Mouse (Mus musculus): Measurements from ENCODE around the gene Cela3b.
"Not testable (repeated sequence)": the region's sequence is repeated elsewhere in the genome, so short reads cannot be mapped to it uniquely, and the experiment has no call there.

Gene Cela3b

GRCm38 (mm10) chr4:137461981-137462690, 31.8 kb upstream of the Cela3b start:
- no peak for DNase-seq (ENCODE audit: low read depth)

DNA sequence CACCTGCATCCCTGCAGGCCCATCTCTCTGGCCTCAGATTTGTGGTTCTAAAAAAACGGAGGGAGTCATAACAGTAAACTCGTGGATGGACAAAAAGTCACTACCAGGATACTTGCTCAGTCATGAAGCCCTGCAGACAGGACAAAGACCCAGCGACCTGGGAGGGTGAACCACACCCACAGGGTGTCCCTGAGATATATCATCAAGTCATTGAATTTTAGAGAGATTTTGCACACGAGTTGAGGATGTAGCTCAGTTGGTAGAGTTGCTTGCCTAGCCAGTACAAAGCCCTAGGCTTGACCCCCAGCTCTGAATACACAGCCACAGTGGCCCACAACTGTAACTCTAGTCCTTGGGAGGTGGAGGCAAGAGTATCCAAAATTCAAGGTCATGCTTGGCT, 30.9 kb upstream of the Cela3b start:
- DNase-seq (ENCODE audit: low read depth) = no peak

DNA sequence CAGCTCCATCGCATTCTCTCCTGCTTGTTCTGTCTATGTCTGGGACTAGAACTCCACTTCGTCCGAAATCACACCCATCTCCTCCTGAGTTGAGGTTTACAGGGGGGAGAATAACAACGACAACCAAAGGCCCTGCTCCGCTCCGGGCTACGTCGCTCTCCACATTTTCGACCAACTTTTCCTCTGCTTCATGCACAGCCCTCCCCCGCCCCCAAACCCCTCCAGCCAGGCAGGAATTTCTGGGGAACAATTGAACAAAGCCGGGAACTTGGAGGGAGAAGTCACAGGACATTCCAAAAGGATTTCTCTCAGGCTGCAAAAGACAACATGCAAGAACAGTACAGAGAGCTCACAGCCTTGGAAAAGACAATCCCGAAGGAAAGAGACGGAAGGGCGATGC, 30.3 kb upstream of the Cela3b start:
- DNase-seq (ENCODE audit: low read depth) = no peak

- DNase-seq (ENCODE audit: low read depth) = no peak
These were observed 28.5 kb upstream of the Cela3b start for GRCm38 (mm10) chr4:137458861-137459260.

- no peak for DNase-seq (ENCODE audit: low read depth)
These were observed 28.0 kb upstream of the Cela3b start for GRCm38 (mm10) chr4:137458310-137458709.

- DNase-seq (ENCODE audit: low read depth) = no peak
These were observed 27.0 kb upstream of the Cela3b start for GRCm38 (mm10) chr4:137457292-137457691.

GRCm38 (mm10) chr4:137456581-137456980, 26.2 kb upstream of the Cela3b start:
- DNase-seq (ENCODE audit: low read depth) = no peak

GRCm38 (mm10) chr4:137454582-137454981, 24.2 kb upstream of the Cela3b start:
- DNase-seq (ENCODE audit: low read depth) = no peak

GRCm38 (mm10) chr4:137453234-137453767, 23.0 kb upstream of the Cela3b start, which contains the start of gene 1700013G24Rik:
Gene 1700013G24Rik, plus strand, starts transcription at chr4:137453284.
- no peak for DNase-seq (ENCODE audit: low read depth)

DNA sequence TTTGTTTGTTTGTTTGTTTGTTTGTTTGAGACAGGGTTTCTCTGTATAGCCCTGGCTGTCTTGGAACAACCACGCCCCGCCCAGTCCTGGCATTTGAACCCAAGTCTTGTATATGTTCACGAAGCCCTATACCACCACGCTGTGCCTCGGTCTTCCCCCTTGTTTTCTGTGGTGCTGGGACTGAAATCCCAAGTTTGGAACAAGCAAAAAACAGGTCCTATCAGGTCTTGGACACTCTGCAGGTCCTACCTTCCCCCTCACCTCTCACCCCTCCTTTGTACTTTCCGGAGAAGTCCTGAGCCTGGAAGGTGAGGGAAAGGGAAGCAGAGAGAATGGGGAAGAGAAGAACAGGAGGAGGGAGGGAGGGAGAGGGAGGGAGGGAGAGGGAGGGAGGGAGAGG, 21.9 kb upstream of the Cela3b start:
- no peak for DNase-seq (ENCODE audit: low read depth)

DNA sequence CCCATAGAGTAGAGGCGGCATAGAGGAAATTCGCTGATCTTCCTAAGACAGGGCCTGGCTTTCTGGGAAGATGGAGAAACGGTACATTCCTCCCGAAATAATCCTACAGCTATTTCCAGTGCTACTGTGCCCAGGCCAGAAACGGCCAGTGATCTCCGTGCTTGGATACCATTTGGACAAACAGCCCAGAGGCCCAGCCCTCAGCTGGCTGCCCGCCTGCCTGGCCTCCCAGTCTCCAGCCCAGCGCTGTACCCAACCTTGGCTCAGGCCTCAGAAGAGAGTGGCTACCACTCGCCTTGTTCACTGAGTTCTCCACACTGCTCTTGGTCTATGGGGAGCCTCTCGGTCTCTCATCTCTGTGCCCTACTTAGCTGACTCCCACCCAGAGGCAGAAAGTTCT, 19.4 kb upstream of the Cela3b start:
- no peak for DNase-seq (ENCODE audit: low read depth)

- DNase-seq (ENCODE audit: low read depth) = no peak
These were observed 18.8 kb upstream of the Cela3b start for GRCm38 (mm10) chr4:137449132-137449531.

DNA sequence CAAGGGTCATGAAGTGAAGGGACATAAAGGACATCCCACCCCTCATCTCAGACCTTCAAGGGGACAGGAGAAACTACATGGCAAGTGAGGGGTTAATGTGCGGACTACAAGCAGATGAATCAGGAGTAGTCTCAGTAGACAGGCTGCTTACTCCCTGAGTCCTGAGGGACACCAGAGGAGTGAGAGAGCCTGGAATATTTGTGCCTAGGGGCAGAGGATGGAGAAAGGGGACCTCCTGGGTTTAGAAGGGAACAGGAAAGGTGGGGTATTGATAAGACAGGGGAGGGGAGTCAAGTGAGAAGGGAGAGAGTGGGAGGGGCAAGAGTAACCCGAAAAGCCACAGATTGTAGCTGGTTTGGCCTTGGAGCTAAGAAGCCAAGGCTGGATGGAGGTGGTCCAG, 18.3 kb upstream of the Cela3b start:
- DNase-seq (ENCODE audit: low read depth) = no peak

- no peak for DNase-seq (ENCODE audit: low read depth)
These were observed 17.9 kb upstream of the Cela3b start for GRCm38 (mm10) chr4:137448197-137448596.

DNA sequence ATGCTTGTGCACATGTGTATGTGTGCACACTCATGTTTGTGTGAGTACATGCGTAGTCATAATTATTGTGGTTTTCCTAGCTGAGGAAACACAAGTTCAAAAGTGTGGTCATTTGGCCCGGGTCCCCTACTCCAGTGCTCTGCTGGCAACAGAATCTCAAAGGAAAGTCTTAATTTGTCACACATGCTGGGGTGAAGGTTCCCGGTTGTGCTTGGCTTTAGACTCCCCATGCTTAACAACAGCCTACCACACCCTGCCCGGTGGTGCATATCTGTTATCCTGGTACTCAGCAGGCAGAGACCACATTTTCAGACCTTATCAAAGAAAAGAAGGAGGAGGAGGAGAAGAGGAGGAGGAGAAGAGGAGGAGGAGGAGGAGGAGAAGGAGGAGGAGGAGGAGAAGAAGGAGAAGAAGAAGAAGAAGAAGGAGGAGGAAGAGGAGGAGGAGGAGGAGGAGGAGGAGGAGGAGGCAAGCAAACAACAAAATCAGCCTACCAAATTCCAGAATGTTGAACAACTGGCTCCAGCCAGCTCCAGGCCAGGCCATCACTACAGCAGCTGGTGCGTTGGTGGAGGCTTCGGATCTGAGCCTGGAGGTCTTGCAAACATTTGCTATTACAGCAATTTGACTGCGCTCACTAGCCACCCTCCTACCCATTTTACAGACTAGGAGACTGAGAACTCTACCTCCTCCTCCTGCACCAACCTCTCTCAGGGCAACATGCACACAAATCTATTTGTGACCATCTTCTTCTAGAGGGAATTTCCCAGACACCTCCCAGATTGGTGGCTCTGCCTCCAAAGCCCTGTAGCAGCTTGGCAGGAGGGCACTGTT, 17.2 kb upstream of the Cela3b start:
- no peak for DNase-seq (ENCODE audit: low read depth)

DNA sequence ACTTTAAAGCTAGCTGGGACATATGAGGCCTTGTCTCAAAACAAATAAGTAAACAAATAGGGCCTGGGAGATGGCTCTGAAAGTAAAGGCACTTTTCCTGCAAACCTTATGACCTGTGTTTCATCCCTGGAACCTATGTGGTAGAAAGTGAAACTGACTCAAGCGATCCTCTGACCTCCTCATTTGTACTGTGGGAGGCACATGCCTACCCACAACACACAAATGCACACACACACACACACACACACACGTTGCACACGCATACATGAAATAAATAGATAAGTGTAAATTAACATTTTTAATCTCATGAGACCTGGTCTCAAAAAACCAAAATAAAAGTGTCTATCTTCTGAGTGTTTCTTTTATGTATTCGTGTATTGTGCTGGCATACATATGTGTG, 15.5 kb upstream of the Cela3b start:
- no peak for DNase-seq (ENCODE audit: low read depth)

- peak; percentile 48 for DNase-seq (ENCODE audit: low read depth)
These were observed 13.3 kb upstream of the Cela3b start for GRCm38 (mm10) chr4:137443625-137444024.

- DNase-seq (ENCODE audit: low read depth) = no peak
These were observed 11.0 kb upstream of the Cela3b start for GRCm38 (mm10) chr4:137441332-137441731.

- DNase-seq (ENCODE audit: low read depth) = no peak
These were observed 8.5 kb upstream of the Cela3b start for GRCm38 (mm10) chr4:137438842-137439241.

- DNase-seq (ENCODE audit: low read depth) = no peak
These were observed 6.8 kb upstream of the Cela3b start for GRCm38 (mm10) chr4:137436979-137437669.

- DNase-seq (ENCODE audit: low read depth) = not testable (repeated sequence)
These were observed 2.6 kb upstream of the Cela3b start for GRCm38 (mm10) chr4:137432700-137433550.

Measured in naive thymus-derived CD4-positive, alpha-beta T cell, adult 2 months (primary cell).